Mouse (Mus musculus): ENCODE measurements at regions not wholly inside any gene's neighbourhood (a gene's known extent, or its start where the extent isn't known, plus 50 kb on each side); places are given as distances from the start of the nearest gene placed in this dataset.

GRCm38 (mm10) chr14:106052585-106053551 is 53.1 kb upstream of the Trim52 start:
- intact Hi-C loops (cut with DNase I) = loop anchor here (10.0 kb wide), 2 partner anchors 142 to 332 kb away; no protein-coding TSS in a partner anchor
- DNase-seq = no peak
